In the genomic region with DNA sequence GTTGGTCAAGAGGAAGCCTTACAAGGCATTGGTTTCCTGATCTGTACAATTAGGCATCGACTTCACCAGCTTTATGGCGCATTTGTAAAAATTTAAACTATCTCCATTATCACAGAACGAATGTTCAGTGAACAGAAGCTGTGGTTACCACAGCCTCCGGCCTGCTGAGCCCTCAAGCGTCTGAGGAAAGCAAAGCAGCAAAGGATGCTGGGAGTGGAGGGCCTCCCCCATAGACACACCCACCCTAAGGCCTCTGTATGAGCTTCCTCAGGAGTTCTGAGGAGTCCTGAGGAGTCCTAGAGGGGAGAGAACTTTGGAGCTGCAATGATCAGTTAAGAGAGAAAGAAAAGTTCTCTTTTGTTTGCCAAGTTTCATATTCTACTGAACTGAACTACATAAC, we compare ENCODE assay signal across 14 mouse cellular contexts. TPM values are rescaled to one million over a fixed set of nuclear protein-coding genes. Genes with fewer than 3 reads are reported as not detected.
A peak's percentile ranks its signal among the peaks of the same experiment; 100 is the strongest.
DNase-seq lines count a peak whose midpoint lies in the region; ATAC-seq lines count a peak whose summit lies in the region.
"Had no signal": no experiment of that assay in that cellular context is flagged by ENCODE, and none has a peak within 500 bp of the region (broad histone marks: within the 10 kb centered on the region; RNA-seq: fewer than 3 reads in every experiment).

No protein-coding gene starts in this region.

- peaks cover 2% of the 10 kb centered on the region; the same call in 1 of the 2 replicates for H3K27me3 ChIP-seq in liver, embryonic 13.5 days
- H3K27me3 ChIP-seq: forebrain, embryonic 15.5 days had no signal

- no peak overlapping the region for H3K27ac ChIP-seq in liver, embryonic 13.5 days
- H3K27ac ChIP-seq: forebrain, embryonic 15.5 days had no signal

- no peak overlapping the region for H3K4me3 ChIP-seq in liver, embryonic 13.5 days (replicated peaks)
- H3K4me3 ChIP-seq: embryonic facial prominence, embryonic 12.5 days; forebrain, embryonic 15.5 days; midbrain, embryonic 13.5 days had no signal

- peaks cover 58% of the 10 kb centered on the region for H3K4me1 ChIP-seq in liver, embryonic 13.5 days (replicated peaks)

- no peak overlapping the region for H3K4me2 ChIP-seq in liver, embryonic 13.5 days
- H3K4me2 ChIP-seq: embryonic facial prominence, embryonic 12.5 days; forebrain, embryonic 15.5 days; midbrain, embryonic 13.5 days had no signal

- H3K36me3 ChIP-seq in liver, embryonic 13.5 days = no peaks in the 10 kb centered on the region
- H3K36me3 ChIP-seq: embryonic facial prominence, embryonic 12.5 days; forebrain, embryonic 15.5 days; midbrain, embryonic 13.5 days had no signal

- no peak overlapping the region for H3K9ac ChIP-seq in liver, embryonic 13.5 days
- H3K9ac ChIP-seq: embryonic facial prominence, embryonic 12.5 days; forebrain, embryonic 15.5 days; midbrain, embryonic 13.5 days had no signal

- WGBS in liver, embryonic 13.5 days (ENCODE audit: insufficient replicate concordance) = 38% methylated on average over 5 of the region's 5 CpGs

- intact Hi-C loops in heart, postnatal 10 days (cut with DNase I) = no loop called here

- ATAC-seq in liver, embryonic 13.5 days (ENCODE audit: low read depth) = peak; percentile 40; the same call in 1 of the 2 replicates
- ATAC-seq in granulocyte monocyte progenitor cell, adult 5-6 weeks (replicated peaks; ENCODE audit: poor library complexity, severe bottlenecking) = peak; percentile 74
- ATAC-seq: forebrain, embryonic 15.5 days; midbrain, embryonic 13.5 days had no signal

- no peaks in the 10 kb centered on the region for H3K9me3 ChIP-seq in liver, embryonic 13.5 days (replicated peaks)
- H3K9me3 ChIP-seq: embryonic facial prominence, embryonic 12.5 days; forebrain, embryonic 15.5 days; midbrain, embryonic 13.5 days had no signal

- no peak for DNase-seq in liver, embryonic 13.5 days
- DNase-seq in liver (no peak), R1 (ENCODE audit: low read depth, low spot score) (peak; percentile 40)
- peak; percentile 42 for DNase-seq in thymus, postnatal 14 days
- no peak for DNase-seq in frontal cortex, postnatal 10 days (ENCODE audit: low spot score in 2 of 2)
- no peak for DNase-seq in heart, postnatal 10 days
- DNase-seq: adrenal gland, postnatal 10 days; cerebellum, postnatal 10 days; gastrocnemius, postnatal 25 days; kidney, postnatal 14 days had no signal

RNA-seq across cellular contexts. Expression of a gene that starts 36.7 kb away (rescaled TPM):
- 2.9 and 3.4 TPM in 2 replicates for polyA plus RNA-seq in liver, embryonic 13.5 days (2015; fragmentation: Nextera tagmentation; extraction: Ambion mirVana)
- 3.5 and 5.3 TPM in 2 replicates for total RNA-seq in granulocyte monocyte progenitor cell, adult 5-6 weeks (2014; fragmentation: Nextera tagmentation)
- total RNA-seq in granulocyte monocyte progenitor cell, adult 5-6 weeks (2017) = 2.3 and 2.7 TPM in 2 replicates
- total RNA-seq in heart, postnatal 10 days (2021) = 10 to 100 TPM; 17.7 to 22.0 TPM

Comparison
In these comparisons a context has a peak if more than half of its experiments do, and no peak if none do; other contexts are left out.
1. DNase-seq: peak in R1 (single experiment) and thymus, postnatal 14 days (single experiment); none in liver, embryonic 13.5 days (single experiment), liver (single experiment), frontal cortex, postnatal 10 days (0 of 2) and heart, postnatal 10 days (0 of 2).